Mouse (Mus musculus) thymus, adult 2 months (tissue): ENCODE measurements around the gene Clec2l.

Experiments used
- CTCF ChIP-seq: fragments of 200-500 bp; IDR thresholded peaks from 2 replicates; pipeline ENCODE4 v1.5.1; 2012; ENCODE audit warnings: mild to moderate bottlenecking, control low read depth, low read length, moderate library complexity, borderline replicate concordance; ENCODE audit not compliant: control insufficient read depth, poor library complexity, insufficient read depth; ENCODE audit errors: extremely low read depth
- POLR2A ChIP-seq: fragments of 200-500 bp; IDR thresholded peaks from 2 replicates; pipeline ENCODE4 v1.6.1; 2012; ENCODE audit warnings: mild to moderate bottlenecking, low read length, control low read depth, moderate library complexity; ENCODE audit not compliant: control insufficient read depth, poor library complexity, insufficient read depth; ENCODE audit errors: extremely low read depth

DNA sequence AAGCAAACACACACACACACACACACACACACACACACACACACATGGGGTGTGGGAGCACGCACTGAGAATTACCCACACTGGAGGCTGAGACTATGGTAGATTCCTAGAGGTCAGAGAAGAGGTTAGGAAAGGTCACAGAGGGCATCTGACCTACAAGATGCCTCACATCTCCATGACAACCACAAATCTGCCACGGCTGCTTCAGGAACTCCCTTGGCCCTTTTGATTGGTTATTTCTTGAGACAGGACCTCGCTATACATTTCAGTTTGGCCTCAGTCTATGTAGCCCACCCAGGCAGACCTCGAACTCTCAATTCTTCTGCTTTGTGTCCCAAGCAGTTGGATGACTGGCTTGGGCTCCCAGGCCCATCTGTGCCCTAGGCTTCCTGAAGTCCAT lies 1.2 kb upstream of the Clec2l start:
- TF ChIP-seq CTCF, result no peak
- TF ChIP-seq POLR2A, result no peak
